Mouse (Mus musculus) cerebellum, adult 9-10 months (tissue): Measurements from ENCODE around the gene Rev1.

Experiments
- DNase-seq: peaks from one replicate; pipeline ENCODE4 v3.0.0; 2022

Gene Rev1

GRCm38 (mm10) chr1:38058417-38058816 is 71.2 kb downstream of the Rev1 start:
- no peak for DNase-seq

GRCm38 (mm10) chr1:38055176-38055575 is 74.4 kb downstream of the Rev1 start:
- no peak for DNase-seq

DNA sequence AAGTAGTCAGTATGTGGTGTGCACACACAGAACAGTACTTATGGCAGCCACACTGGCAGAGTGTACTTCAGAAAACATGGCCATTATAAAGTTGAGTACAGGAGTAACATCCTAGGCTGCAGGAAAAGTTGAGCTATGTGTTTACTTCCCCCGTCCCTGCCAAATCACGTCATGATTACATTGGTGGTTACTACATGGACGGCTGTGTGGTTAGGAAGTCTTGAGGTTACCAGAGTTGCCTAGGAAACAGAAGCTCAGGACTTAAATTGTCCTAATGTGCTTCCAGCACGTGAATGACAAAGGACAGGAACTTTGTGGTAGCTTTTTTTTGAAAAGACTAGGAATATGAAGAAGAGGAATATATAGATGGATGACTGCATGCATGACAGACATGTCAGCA is 80.0 kb downstream of the Rev1 start:
- no peak for DNase-seq

GRCm38 (mm10) chr1:38048121-38048520 is 81.5 kb downstream of the Rev1 start:
- peak; percentile 65 for DNase-seq

DNA sequence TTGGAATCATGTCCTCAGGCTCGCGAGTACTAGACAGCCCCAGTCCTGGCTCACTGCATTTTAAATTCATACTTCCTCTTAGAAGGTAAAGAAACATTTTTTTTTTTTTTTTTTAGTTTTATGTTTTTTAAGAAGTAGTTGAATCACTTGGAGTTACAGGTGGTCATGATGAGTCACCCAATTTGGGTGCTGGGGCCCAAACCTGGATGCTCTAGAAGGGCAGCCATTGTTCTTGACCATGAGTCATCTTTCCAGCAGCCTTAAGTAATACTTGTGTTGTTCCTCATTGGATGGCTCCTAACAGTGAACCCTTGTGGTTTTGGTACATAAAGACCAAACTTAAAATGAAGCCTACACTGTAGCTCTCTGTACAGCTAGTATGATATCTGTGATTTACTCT is 90.7 kb downstream of the Rev1 start:
- DNase-seq: no peak

DNA sequence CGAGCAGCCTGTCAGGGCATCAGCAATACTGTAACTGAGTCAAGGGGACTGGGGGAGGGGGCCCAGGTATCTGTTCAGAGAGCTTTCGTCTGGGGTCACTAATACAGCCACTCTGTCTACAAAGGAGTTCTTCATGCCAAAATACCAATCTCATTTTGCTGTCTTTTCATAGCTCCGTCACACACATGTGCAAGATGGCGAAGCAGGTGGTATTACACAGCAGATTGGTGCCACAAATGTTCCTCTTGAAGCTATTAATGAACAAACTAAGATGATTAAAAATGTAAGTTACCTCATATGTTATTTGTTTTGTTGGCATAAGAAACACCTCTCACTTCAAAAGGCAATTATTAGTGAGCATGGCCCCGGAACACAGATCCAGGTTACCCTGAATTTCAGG is 92.2 kb downstream of the Rev1 start:
- no peak for DNase-seq

- DNase-seq: no peak
These were observed 94.1 kb downstream of the Rev1 start for GRCm38 (mm10) chr1:38035521-38035920.

DNA sequence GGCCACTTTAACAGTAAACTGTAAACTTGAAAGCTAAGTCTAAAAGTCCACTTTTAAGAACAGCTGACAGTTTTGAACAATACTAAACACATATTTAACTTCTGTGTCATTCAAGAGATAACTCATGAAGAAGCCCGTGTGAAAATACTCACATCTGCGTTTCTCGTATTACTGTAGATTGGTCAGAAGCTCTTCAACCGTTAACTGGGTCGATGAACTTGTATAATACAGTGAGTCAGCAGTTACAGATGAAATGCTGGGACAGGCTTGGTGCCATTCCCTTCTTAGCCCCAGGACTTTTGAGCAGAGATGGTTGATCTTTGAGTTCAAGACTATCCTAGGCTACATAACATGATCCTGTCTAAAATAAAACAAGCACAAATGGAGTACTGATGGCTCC is 98.2 kb downstream of the Rev1 start:
- DNase-seq: no peak

DNA sequence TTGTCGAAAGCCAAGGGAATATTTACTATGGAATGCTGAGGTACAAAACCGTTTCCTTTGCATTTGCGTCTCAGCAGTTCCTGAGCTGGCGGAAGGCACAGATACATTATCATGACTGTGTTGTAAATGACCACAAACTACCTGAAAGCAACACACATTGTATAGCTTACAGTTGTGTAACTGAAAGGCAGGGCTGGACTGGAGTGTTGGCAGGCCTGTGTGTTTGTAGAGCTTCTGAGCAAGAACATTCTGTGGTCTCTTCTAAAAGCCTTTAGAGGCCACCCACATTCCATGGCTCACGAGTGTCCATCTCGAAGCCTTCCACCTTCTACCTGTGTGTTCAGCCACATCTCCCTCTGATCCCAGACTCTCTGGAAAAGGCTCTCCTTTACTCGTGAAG is 102.3 kb downstream of the Rev1 start:
- DNase-seq: no peak

DNA sequence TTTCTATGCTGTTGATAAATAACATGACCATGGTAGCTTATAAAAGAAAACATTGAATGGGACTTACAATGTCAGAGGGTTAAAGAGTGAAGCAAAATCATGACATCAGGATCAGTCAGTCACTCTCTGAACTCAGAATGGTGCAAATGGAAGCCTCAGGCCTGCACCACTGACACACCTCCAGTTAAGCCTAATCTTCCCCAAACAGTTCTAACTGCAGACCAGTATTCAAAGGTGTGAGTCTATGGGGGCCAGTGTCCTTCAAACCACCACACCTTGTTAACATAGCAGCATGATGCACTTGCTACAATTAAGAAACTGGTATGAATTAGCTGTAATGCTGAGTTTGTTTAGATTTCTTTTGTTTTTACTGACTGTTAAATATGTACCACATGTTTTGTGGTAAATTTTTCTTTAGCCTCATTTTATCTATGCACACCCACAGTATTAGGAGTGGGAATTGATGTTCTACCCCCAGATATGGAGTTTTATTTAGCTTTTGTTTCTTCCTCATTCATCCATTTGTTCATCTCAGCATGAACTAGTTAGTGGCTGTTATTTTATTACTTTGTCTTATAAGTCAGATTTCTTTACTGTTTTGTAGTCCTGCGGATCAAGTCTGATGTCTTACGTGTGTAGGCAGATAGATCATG is 114.9 kb downstream of the Rev1 start:
- DNase-seq: no peak

GRCm38 (mm10) chr1:38012509-38012908 is 117.1 kb downstream of the Rev1 start:
- no peak for DNase-seq

- DNase-seq: no peak
These were observed 117.5 kb downstream of the Rev1 start for GRCm38 (mm10) chr1:38012104-38012503.

DNA sequence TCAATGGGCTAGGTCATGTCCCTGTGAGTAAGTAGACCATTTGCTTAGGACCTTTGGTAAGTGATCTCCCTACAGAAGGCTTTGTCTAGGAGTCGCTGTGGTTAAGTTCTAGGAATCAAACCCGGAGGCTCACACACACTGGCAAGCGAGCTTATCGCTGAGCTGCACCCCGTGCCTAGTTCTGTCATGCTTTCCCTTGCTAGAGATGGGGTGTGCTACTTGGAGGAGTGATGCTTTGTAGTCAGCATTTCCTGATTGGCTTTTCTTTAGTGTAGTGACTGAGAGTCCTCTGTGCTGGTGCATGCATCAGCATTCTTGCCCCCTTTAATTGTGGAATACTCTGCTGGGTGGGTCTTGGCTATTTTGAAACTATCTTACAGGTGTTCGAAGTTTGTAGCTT is 118.0 kb downstream of the Rev1 start:
- no peak for DNase-seq

GRCm38 (mm10) chr1:38006741-38007140 is 122.9 kb downstream of the Rev1 start:
- DNase-seq: no peak

- DNase-seq: no peak
These were observed 126.6 kb downstream of the Rev1 start for GRCm38 (mm10) chr1:38003046-38003445.
